Mouse (Mus musculus) heart, postnatal 0 days (tissue): ENCODE measurements around the gene Asb8. TPM values are rescaled to one million over a fixed set of nuclear protein-coding genes. Genes with fewer than 3 reads are reported as not detected.

Experiments used
- ATAC-seq: fragments of 200-750 bp; cut with Nextera tagmentation; 2 replicates; pipeline ENCODE4 v1.8.0; 2017; ENCODE audit warnings: low read depth, moderate number of reproducible peaks, moderate library complexity; ENCODE audit not compliant: insufficient read depth
- DNase-seq: peaks from one replicate; pipeline ENCODE4 v3.0.0-alpha.2; 2016; ENCODE audit warnings: low spot score
- H3K27ac ChIP-seq: fragments of 300-500 bp; sonication (generic); 2 replicates; pipeline ENCODE4 v1.5.1; 2014; ENCODE audit warnings: low read depth, mild to moderate bottlenecking
- H3K27me3 ChIP-seq: fragments of 300-500 bp; sonication (generic); 2 replicates; pipeline ENCODE4 v1.6.1; 2014; ENCODE audit warnings: low read length, mixed read lengths; ENCODE audit not compliant: control insufficient read depth, insufficient read depth
- H3K36me3 ChIP-seq: fragments of 300-500 bp; sonication (generic); replicated peaks from 2 replicates; pipeline ENCODE4 v1.6.1; 2014; ENCODE audit warnings: low read length, mixed read lengths; ENCODE audit not compliant: control insufficient read depth, insufficient read depth
- H3K4me1 ChIP-seq: fragments of 300-500 bp; sonication (generic); 2 replicates; pipeline ENCODE4 v1.6.1; 2014; ENCODE audit warnings: antibody characterized with exemption; ENCODE audit not compliant: control insufficient read depth, insufficient read depth
- H3K4me2 ChIP-seq: fragments of 300-500 bp; sonication (generic); 2 replicates; pipeline ENCODE4 v1.6.1; 2014; ENCODE audit warnings: low read depth, mild to moderate bottlenecking, low read length, moderate library complexity
- H3K4me3 ChIP-seq: fragments of 300-500 bp; sonication (generic); 2 replicates; pipeline ENCODE4 v1.5.1; 2014; ENCODE audit warnings: low read depth, low read length
- H3K9ac ChIP-seq: fragments of 300-500 bp; sonication (generic); replicated peaks from 2 replicates; pipeline ENCODE4 v1.6.1; 2014; ENCODE audit warnings: low read depth, low read length, mixed read lengths
- H3K9me3 ChIP-seq: fragments of 300-500 bp; sonication (generic); replicated peaks from 2 replicates; pipeline ENCODE4 v1.6.1; 2016; ENCODE audit warnings: low read length; ENCODE audit not compliant: control insufficient read depth
- CTCF ChIP-seq: IDR thresholded peaks from 2 replicates; pipeline ENCODE4 v1.5.1; 2016; ENCODE audit warnings: antibody characterized with exemption, control low read depth, low read depth
- EP300 ChIP-seq: IDR thresholded peaks from 2 replicates; pipeline ENCODE4 v1.6.1; 2016; ENCODE audit warnings: antibody characterized with exemption, low read depth
- WGBS: fragments of 180-500 bp; shearing (Covaris S2); extraction: QIAGEN DNeasy Blood & Tissue Kit; methylation state at CpG from one replicate; pipeline ENCODE4 v1.1.7; 2014; 5-methylcytosine and 5-hydroxymethylcytosine counted together
- polyA plus RNA-seq: library from polyadenylated mRNA; unstranded; fragments of >200 nt; fragmentation: Nextera tagmentation; extraction: Ambion mirVana; gene quantifications from 2 replicates; pipeline ENCODE4 v1.2.1, GENCODE M21; 2015
- total RNA-seq: library from RNA; depleted of rRNA; stranded (reverse); fragments of >200 nt; gene quantifications from 2 replicates; pipeline ENCODE4 v1.2.3, GENCODE M21; 2014; ENCODE audit warnings: low replicate concordance; rRNA removed

The Asb8 gene
- total and polyA plus RNA-seq, 2 experiments from 2014 or later: 111 to 158 TPM

DNA sequence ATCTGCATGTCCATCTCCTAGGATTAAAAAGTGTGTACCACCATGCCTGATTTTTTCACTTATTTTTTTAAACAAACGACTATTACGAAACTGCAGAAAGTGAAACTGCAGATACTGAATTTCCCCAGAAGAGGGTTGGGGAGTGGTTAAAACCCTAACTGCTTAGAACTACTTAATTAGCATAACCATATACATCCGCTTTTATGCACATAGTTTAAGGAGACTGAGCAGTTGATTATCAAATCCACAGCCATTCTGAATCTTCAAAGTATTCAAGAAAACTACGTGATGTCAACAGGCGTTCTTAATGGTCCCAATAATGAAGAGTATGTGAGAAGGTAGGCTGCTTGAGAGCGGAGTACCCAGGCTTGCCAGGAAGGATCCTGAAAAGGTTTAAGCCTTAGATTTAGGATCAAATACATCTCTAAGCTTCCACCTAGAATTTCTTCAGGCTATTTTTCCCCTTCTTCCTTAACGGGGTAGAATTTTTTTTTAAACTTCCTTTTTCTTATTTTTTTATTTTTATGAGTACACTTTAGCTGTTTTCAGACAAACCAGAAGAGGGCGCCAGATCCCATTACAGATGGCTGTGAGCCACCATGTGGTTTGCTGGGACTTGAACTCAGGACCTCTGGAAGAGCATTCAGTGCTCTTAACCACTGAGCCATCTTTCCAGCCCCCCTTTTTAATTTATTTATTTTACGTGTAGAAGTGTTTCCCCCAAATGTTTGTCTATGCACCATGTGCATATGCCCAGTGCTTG lies 75.8 kb downstream of the Asb8 start:
- peaks cover 13% of the 10 kb centered on the region for H3K4me1 ChIP-seq
- no peak for TF ChIP-seq EP300
- peak; percentile 52 for TF ChIP-seq CTCF
- no peak overlapping the region for H3K27ac ChIP-seq
- DNase-seq (no peak), ATAC-seq (no peak)
- H3K4me2 ChIP-seq: no peak overlapping the region
- H3K9me3 ChIP-seq: no peaks in the 10 kb centered on the region
- WGBS: 71% methylated on average over 9 of the region's 9 CpGs
- H3K4me3 ChIP-seq: no peak overlapping the region
- peaks cover 16% of the 10 kb centered on the region for H3K36me3 ChIP-seq
- H3K9ac ChIP-seq: no peak overlapping the region
- no peaks in the 10 kb centered on the region for H3K27me3 ChIP-seq

DNA sequence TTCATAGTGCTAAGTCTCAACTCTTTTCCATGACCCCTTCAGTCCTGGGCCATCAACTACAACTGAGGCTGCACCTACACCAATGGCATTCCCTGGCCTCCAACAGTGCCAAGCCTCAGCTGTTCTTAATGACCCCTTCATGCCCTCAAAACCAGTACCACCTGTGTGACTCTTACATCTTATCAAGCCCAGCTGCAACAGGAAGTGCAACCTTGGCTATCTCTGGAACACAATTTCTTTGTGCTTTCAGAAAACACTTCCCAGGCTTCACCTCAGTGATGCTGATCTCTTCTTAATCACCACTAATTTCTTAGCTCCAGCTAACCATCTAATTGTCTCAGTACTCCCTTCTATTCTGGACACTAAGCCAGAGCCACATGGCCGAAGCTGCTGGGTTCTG lies 76.5 kb downstream of the Asb8 start:
- Histone ChIP-seq H3K27ac (no peak overlapping the region), H3K9me3 (no peaks in the 10 kb centered on the region), H3K4me3 (no peak overlapping the region), H3K27me3 (no peaks in the 10 kb centered on the region), H3K36me3 (peaks cover 22% of the 10 kb centered on the region), H3K9ac (no peak overlapping the region), H3K4me1 (peaks cover 13% of the 10 kb centered on the region), H3K4me2 (no peak overlapping the region)
- DNase-seq (no peak), ATAC-seq (no peak)
- 59% methylated on average over 1 of the region's 1 CpGs for WGBS
- no peak for TF ChIP-seq CTCF
- no peak for TF ChIP-seq EP300

Other genes with a start within 250 kb of the Asb8 start
- gene Tmem106c, start 201.4 kb downstream of the Asb8 start, total RNA-seq: 20.3 and 94.1 TPM in 2 replicates
- 33.1 and 34.3 TPM in 2 replicates for gene Tmem106c, start 201.4 kb downstream of the Asb8 start, polyA plus RNA-seq
- gene Col2a1, start 160.9 kb downstream of the Asb8 start, total RNA-seq: 0.38 and 0.66 TPM in 2 replicates
- 0.18 and 0.22 TPM in 2 replicates for gene Col2a1, start 160.9 kb downstream of the Asb8 start, polyA plus RNA-seq
- 216 and 219 TPM in 2 replicates for gene Pfkm, start 73.0 kb downstream of the Asb8 start, total RNA-seq
- 205 and 213 TPM in 2 replicates for gene Pfkm, start 73.0 kb downstream of the Asb8 start, polyA plus RNA-seq
- gene Senp1, start 71.9 kb downstream of the Asb8 start, total RNA-seq: 13.3 and 16.7 TPM in 2 replicates
- 8.0 and 10.1 TPM in 2 replicates for gene Senp1, start 71.9 kb downstream of the Asb8 start, polyA plus RNA-seq
- gene Ccdc184, start 1.5 kb upstream of the Asb8 start, total RNA-seq: 0.92 and 1.9 TPM in 2 replicates
- gene Ccdc184, start 1.5 kb upstream of the Asb8 start, polyA plus RNA-seq: 0.63 and 0.89 TPM in 2 replicates
- not detected in 2 replicates for gene Olfr288, start 29.9 kb upstream of the Asb8 start, total RNA-seq
- gene Olfr288, start 29.9 kb upstream of the Asb8 start, polyA plus RNA-seq: not detected in 2 replicates
- not detected in 2 replicates for gene Gm44579, start 55.4 kb upstream of the Asb8 start, total RNA-seq
- gene Gm44579, start 55.4 kb upstream of the Asb8 start, polyA plus RNA-seq: not detected in 2 replicates
- gene Olfr287, start 55.4 kb upstream of the Asb8 start, total RNA-seq: not detected in 2 replicates
- gene Olfr287, start 55.4 kb upstream of the Asb8 start, polyA plus RNA-seq: not detected in 2 replicates
- not detected in 2 replicates for gene Olfr286, start 68.8 kb upstream of the Asb8 start, total RNA-seq
- not detected in 2 replicates for gene Olfr286, start 68.8 kb upstream of the Asb8 start, polyA plus RNA-seq
- gene H1fnt, start 91.7 kb upstream of the Asb8 start, total RNA-seq: not detected in 2 replicates
- gene H1fnt, start 91.7 kb upstream of the Asb8 start, polyA plus RNA-seq: not detected in 2 replicates
- 2.3 and 3.6 TPM in 2 replicates for gene Zfp641, start 130.5 kb upstream of the Asb8 start, total RNA-seq
- gene Zfp641, start 130.5 kb upstream of the Asb8 start, polyA plus RNA-seq: 1.5 and 1.6 TPM in 2 replicates
- gene Olfr285, start 151.7 kb upstream of the Asb8 start, total RNA-seq: not detected in 2 replicates
- not detected in 2 replicates for gene Olfr285, start 151.7 kb upstream of the Asb8 start, polyA plus RNA-seq
- not detected in 2 replicates for gene Olfr284, start 175.4 kb upstream of the Asb8 start, total RNA-seq
- not detected in 2 replicates for gene Olfr284, start 175.4 kb upstream of the Asb8 start, polyA plus RNA-seq
- not detected in 2 replicates for gene Olfr283, start 215.3 kb upstream of the Asb8 start, total RNA-seq
- not detected in 2 replicates for gene Olfr283, start 215.3 kb upstream of the Asb8 start, polyA plus RNA-seq